Mouse (Mus musculus) CH12.LX (cell line): ENCODE results near the gene Efemp2. TPM values are rescaled to one million over a fixed set of nuclear protein-coding genes. Genes with fewer than 3 reads are reported as not detected.

Experiments
- DNase-seq: peaks from one replicate; pipeline ENCODE4 v3.0.0-alpha.2; 2013; ENCODE audit errors: extremely low read depth
- H3K27ac ChIP-seq: 2 replicates; pipeline ENCODE4 v1.5.1; 2012; ENCODE audit warnings: low read depth, mild to moderate bottlenecking, control low read depth, moderate library complexity; ENCODE audit not compliant: insufficient read depth
- H3K27me3 ChIP-seq: replicated peaks from 2 replicates; pipeline ENCODE3; 2012; ENCODE audit warnings: inconsistent platforms
- H3K36me3 ChIP-seq, 2 experiments: replicated peaks in 1 of 2; 2 replicates each; pipeline versions ENCODE3 to v1.6.1; 2012; ENCODE audit warnings: inconsistent platforms in 1 of 2, low read length in 1 of 2, mild to moderate bottlenecking in 1 of 2, mixed read lengths in 1 of 2, moderate library complexity in 1 of 2; ENCODE audit not compliant: control insufficient read depth in 1 of 2, insufficient read depth in 1 of 2
- H3K4me1 ChIP-seq, 2 experiments: 2 replicates each; pipeline ENCODE4 v1.6.1; 2012; ENCODE audit warnings: inconsistent platforms in 1 of 2, moderate library complexity in 1 of 2; ENCODE audit not compliant: insufficient read depth in 2 of 2, control insufficient read depth in 1 of 2
- H3K4me2 ChIP-seq: 2 replicates; pipeline ENCODE4 v1.6.1; 2012; ENCODE audit warnings: low read depth, mild to moderate bottlenecking, control low read depth; ENCODE audit not compliant: poor library complexity, insufficient read depth, severe bottlenecking
- H3K4me3 ChIP-seq, 3 experiments: fragments of 150-350 bp in 1 of 3; sonication (generic) in 1 of 3; replicated peaks in 1 of 3; 2 replicates each; pipeline versions ENCODE3 to v1.5.1; 2011 to 2012; ENCODE audit warnings: low read depth in 2 of 3, low read length in 2 of 3, mild to moderate bottlenecking in 2 of 3, moderate library complexity in 2 of 3, control low read depth in 1 of 3, improper control_type of control experiment in 1 of 3, inconsistent platforms in 1 of 3, mixed read lengths in 1 of 3; ENCODE audit not compliant: poor library complexity in 1 of 3
- H3K79me2 ChIP-seq: replicated peaks from 2 replicates; pipeline ENCODE4 v1.6.1; 2012; ENCODE audit warnings: mild to moderate bottlenecking, moderate library complexity; ENCODE audit not compliant: control insufficient read depth, poor library complexity, insufficient read depth, severe bottlenecking; ENCODE audit errors: extremely low read depth
- H3K9ac ChIP-seq: 2 replicates; pipeline ENCODE4 v1.6.1; 2012; ENCODE audit warnings: low read depth, mild to moderate bottlenecking, control low read depth, moderate library complexity; ENCODE audit not compliant: insufficient read depth
- H3K9me3 ChIP-seq: replicated peaks from 2 replicates; pipeline ENCODE3; 2012; ENCODE audit warnings: low read length, inconsistent platforms, mixed read lengths
- CHD1 ChIP-seq: IDR thresholded peaks from 2 replicates; pipeline ENCODE4 v1.6.1; 2012; ENCODE audit warnings: low read depth, low read length, improper control_type of control experiment, inconsistent platforms
- CTCF ChIP-seq, 2 experiments: IDR thresholded peaks in 1 of 2; conservative IDR thresholded peaks in 1 of 2; 2 replicates each; pipeline ENCODE4 v1.5.1; 2011 to 2012; ENCODE audit warnings: low read depth in 2 of 2, low read length in 2 of 2, improper control_type of control experiment in 1 of 2, inconsistent platforms in 1 of 2, mild to moderate bottlenecking in 1 of 2, moderate library complexity in 1 of 2
- ETS1 ChIP-seq: conservative IDR thresholded peaks from 2 replicates; pipeline ENCODE4 v1.6.1; 2012; ENCODE audit warnings: low read depth, mild to moderate bottlenecking, inconsistent platforms, low read length, improper control_type of control experiment, moderate library complexity
- GABPA ChIP-seq: IDR thresholded peaks from 2 replicates; pipeline ENCODE4 v1.6.1; 2012; ENCODE audit warnings: low read depth, low read length, improper control_type of control experiment, inconsistent platforms; ENCODE audit not compliant: insufficient replicate concordance
- MAX ChIP-seq: IDR thresholded peaks from 2 replicates; pipeline ENCODE4 v1.6.1; 2011; ENCODE audit warnings: low read length, improper control_type of control experiment
- MAZ ChIP-seq: IDR thresholded peaks from 2 replicates; pipeline ENCODE4 v1.6.1; 2012; ENCODE audit warnings: low read depth, mild to moderate bottlenecking, inconsistent platforms, low read length, improper control_type of control experiment, moderate library complexity
- MXI1 ChIP-seq: IDR thresholded peaks from 2 replicates; pipeline ENCODE4 v1.6.1; 2011; ENCODE audit warnings: mild to moderate bottlenecking, low read depth, low read length, improper control_type of control experiment
- MYC ChIP-seq: IDR thresholded peaks from 2 replicates; pipeline ENCODE4 v1.6.1; 2011; ENCODE audit warnings: low read depth, mild to moderate bottlenecking, improper control_type of control experiment, low read length
- NELFE ChIP-seq: IDR thresholded peaks from 2 replicates; pipeline ENCODE4 v1.6.1; 2011; ENCODE audit warnings: low read depth, low read length, improper control_type of control experiment
- NRF1 ChIP-seq: IDR thresholded peaks from 2 replicates; pipeline ENCODE4 v1.6.1; 2014; ENCODE audit warnings: low read depth, mild to moderate bottlenecking, inconsistent platforms, low read length, improper control_type of control experiment, moderate library complexity
- PAX5 ChIP-seq: IDR thresholded peaks from 2 replicates; pipeline ENCODE4 v1.6.1; 2012; ENCODE audit warnings: low read length, inconsistent platforms, mixed read lengths
- POLR2A ChIP-seq: IDR thresholded peaks from 2 replicates; pipeline ENCODE4 v1.6.1; 2011; ENCODE audit warnings: low read depth, mild to moderate bottlenecking, improper control_type of control experiment, low read length
- POLR2AphosphoS2 ChIP-seq: IDR thresholded peaks from 2 replicates; pipeline ENCODE4 v1.6.1; 2011; ENCODE audit warnings: low read depth, low read length, improper control_type of control experiment
- TBP ChIP-seq: conservative IDR thresholded peaks from 2 replicates; pipeline ENCODE4 v1.6.1; 2011; ENCODE audit warnings: low read depth, low read length, improper control_type of control experiment
- TCF12 ChIP-seq: IDR thresholded peaks from 2 replicates; pipeline ENCODE4 v1.6.1; 2014; ENCODE audit warnings: low read depth, mild to moderate bottlenecking, inconsistent platforms, low read length, improper control_type of control experiment
- UBTF ChIP-seq: IDR thresholded peaks from 2 replicates; pipeline ENCODE4 v1.6.1; 2012; ENCODE audit warnings: low read depth, mild to moderate bottlenecking, inconsistent platforms, low read length, improper control_type of control experiment, moderate library complexity
- USF1 ChIP-seq: IDR thresholded peaks from 2 replicates; pipeline ENCODE4 v1.6.1; 2014; ENCODE audit warnings: low read depth, mild to moderate bottlenecking, inconsistent platforms, low read length, improper control_type of control experiment
- USF2 ChIP-seq: conservative IDR thresholded peaks from 2 replicates; pipeline ENCODE4 v1.6.1; 2011; ENCODE audit warnings: low read depth, low read length, improper control_type of control experiment
- ZKSCAN1 ChIP-seq: IDR thresholded peaks from 2 replicates; pipeline ENCODE4 v1.6.1; 2012; ENCODE audit warnings: low read depth, inconsistent platforms, low read length, improper control_type of control experiment, borderline replicate concordance
- ZMIZ1 ChIP-seq: IDR thresholded peaks from 2 replicates; pipeline ENCODE4 v1.6.1; 2012; ENCODE audit warnings: low read depth, mild to moderate bottlenecking, inconsistent platforms, low read length, improper control_type of control experiment
- dilution Hi-C: fragments of 300-500 bp; cut with MboI; formaldehyde crosslinking; loops from 2 replicates; pipeline ENCODE4 v1.14.3; 2020; ENCODE audit warnings: low sequenced_read_pairs; ENCODE audit not compliant: extremely low pct_unique_long_range_greater_than_20kb, extremely low pct_ligation_motif_present
- in situ Hi-C: fragments of 300-500 bp; cut with MboI; formaldehyde crosslinking; loops from 3 replicates; pipeline ENCODE4 v1.14.3; 2019; ENCODE audit warnings: low sequenced_read_pairs, low pct_ligation_motif_present, low pct_unique_long_range_greater_than_20kb, mixed read lengths
- polyA plus RNA-seq: library from polyadenylated mRNA; unstranded; fragments of >175 nt; gene quantifications from 2 replicates; pipeline ENCODE4 v1.2.1, GENCODE M21; 2012; ENCODE audit warnings: low read depth; ENCODE audit not compliant: insufficient read length
- total RNA-seq, 2 experiments: library from RNA; depleted of rRNA; stranded (reverse); fragments of 300-350 nt in 1 of 2; fragments of >200 nt in 1 of 2; gene quantifications; 2 replicates each; pipeline ENCODE4 v1.2.3; 2012 to 2014

Gene Efemp2
- total and polyA plus RNA-seq, 3 experiments = 0.50 to 0.51 TPM; not detected in 1

GRCm38 (mm10) chr19:5456922-5457745, 16.6 kb upstream of the Efemp2 start:
- Histone ChIP-seq H3K27ac (peak overlapping the region; percentile 52), H3K36me3 (peaks cover 2 to 26% of the 10 kb centered on the region in 2 experiments), H3K79me2 (peaks cover 12% of the 10 kb centered on the region), H3K9ac (peak overlapping the region; percentile 85), H3K9me3 (no peaks in the 10 kb centered on the region), H3K4me3 (peak overlapping the region; percentile 56 to 91 (median 77)), H3K4me2 (peak overlapping the region; percentile 96), H3K27me3 (peaks cover 7% of the 10 kb centered on the region), H3K4me1 (peaks cover 9 to 35% of the 10 kb centered on the region in 2 experiments; a peak in 3 of 4 replicates)
- TF ChIP-seq MXI1 (peak; percentile 66; the same call in 1 of the 2 replicates), USF2 (no peak), GABPA (no peak), MAX (peak; percentile 85), NRF1 (peak; percentile 23; the same call in 1 of the 2 replicates), USF1 (no peak; the same call in 1 of the 2 replicates), UBTF (peak; percentile 91; the same call in 1 of the 2 replicates), PAX5 (no peak), POLR2A (peak; percentile 96), CHD1 (no peak), MYC (peak; percentile 28; the same call in 1 of the 2 replicates), MAZ (0 out of 2 replicates have a peak, but pooled peaks have one; percentile 49), TCF12 (peak; percentile 36; the same call in 1 of the 2 replicates), ZKSCAN1 (no peak), POLR2AphosphoS2 (peak; percentile 76; the same call in 1 of the 2 replicates), ZMIZ1 (peak; percentile 73), TBP (peak; percentile 66), ETS1 (no peak), NELFE (peak; percentile 94), CTCF (conservative IDR thresholded peaks at IDR 0.05 in 1 of 2, IDR thresholded peaks at IDR 0.05 in 1 of 2; ENCODE audit: low read depth in 2 of 2, low read length in 2 of 2) (peak in 1 of 2 experiments; percentile 35; a peak in 2 of 4 replicates)
- peak; percentile 92 for DNase-seq
- dilution Hi-C loops (no loop called here), in situ Hi-C loops (loop anchor here (5.0 kb wide), 1 partner anchor 35 kb away; the partner anchor contains the start of gene Cfl1)
